Mouse (Mus musculus): ENCODE measurements around the gene Wdr20.
"Not testable (repeated sequence)": the region's sequence is repeated elsewhere in the genome, so short reads cannot be mapped to it uniquely, and the experiment has no call there.

DNA sequence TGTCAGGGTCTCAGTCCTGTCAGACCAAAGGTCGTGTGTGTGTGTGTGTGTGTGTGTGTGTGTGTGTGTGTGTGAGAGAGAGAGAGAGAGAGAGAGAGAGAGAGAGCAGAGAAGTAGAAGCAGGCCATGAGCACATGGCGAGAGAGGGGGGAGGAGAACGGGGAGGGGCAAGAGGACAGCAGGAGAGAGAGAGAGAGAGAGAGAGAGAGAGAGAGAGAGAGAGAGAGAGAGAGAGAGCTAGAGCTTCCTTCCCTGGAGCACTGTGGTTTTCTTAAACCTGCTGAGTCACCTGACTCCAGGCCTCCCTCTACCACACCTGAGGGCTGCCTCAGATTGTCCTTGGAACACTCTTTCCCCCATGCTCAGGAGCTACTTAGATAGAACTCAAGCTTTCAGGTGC, 36.4 kb upstream of the Wdr20 start:
- not testable (repeated sequence) for TF ChIP-seq CTCF, EP300 (IDR thresholded peaks at IDR 0.05; ENCODE audit: low read depth)

All from heart, postnatal 0 days (tissue).